Mouse (Mus musculus): ENCODE data around the gene Pianp.
A peak's percentile ranks its signal among the peaks of the same experiment; 100 is the strongest.

The Pianp gene

GRCm38 (mm10) chr6:124995831-124996403 lies 577 bp upstream of the Pianp start:
- TF ChIP-seq GATA4 (IDR thresholded peaks at IDR 0.05; ENCODE audit: insufficient replicate concordance, low read length): no peak

GRCm38 (mm10) chr6:124998066-124998465 lies 1.6 kb downstream of the Pianp start:
- no peak for TF ChIP-seq GATA4 (IDR thresholded peaks at IDR 0.05; ENCODE audit: insufficient replicate concordance, low read length)

GRCm38 (mm10) chr6:124999091-124999490 lies 2.6 kb downstream of the Pianp start:
- no peak for TF ChIP-seq GATA4 (IDR thresholded peaks at IDR 0.05; ENCODE audit: insufficient replicate concordance, low read length)

- TF ChIP-seq GATA4 (IDR thresholded peaks at IDR 0.05; ENCODE audit: insufficient replicate concordance, low read length): no peak
Measured at GRCm38 (mm10) chr6:124999546-124999945, 3.1 kb downstream of the Pianp start.

- no peak for TF ChIP-seq GATA4 (IDR thresholded peaks at IDR 0.05; ENCODE audit: insufficient replicate concordance, low read length)
Measured at GRCm38 (mm10) chr6:125003706-125004105, 7.2 kb downstream of the Pianp start.

GRCm38 (mm10) chr6:125005086-125005485 lies 8.6 kb downstream of the Pianp start:
- TF ChIP-seq GATA4 (IDR thresholded peaks at IDR 0.05; ENCODE audit: insufficient replicate concordance, low read length): no peak

- TF ChIP-seq GATA4 (IDR thresholded peaks at IDR 0.05; ENCODE audit: insufficient replicate concordance, low read length): no peak
Measured at GRCm38 (mm10) chr6:125008060-125008459, 11.6 kb downstream of the Pianp start.

- TF ChIP-seq GATA4 (IDR thresholded peaks at IDR 0.05; ENCODE audit: insufficient replicate concordance, low read length): no peak; the same call in 1 of the 2 replicates
Measured at GRCm38 (mm10) chr6:125008586-125009128, 12.2 kb downstream of the Pianp start.

GRCm38 (mm10) chr6:125009129-125009180 lies 12.5 kb downstream of the Pianp start, which contains the start of gene Zfp384:
Gene Zfp384, plus strand, starts transcription at chr6:125009145.
- TF ChIP-seq GATA4 (IDR thresholded peaks at IDR 0.05; ENCODE audit: insufficient replicate concordance, low read length): no peak

GRCm38 (mm10) chr6:125009181-125010073 lies 12.9 kb downstream of the Pianp start:
- TF ChIP-seq GATA4 (IDR thresholded peaks at IDR 0.05; ENCODE audit: insufficient replicate concordance, low read length): no peak

- TF ChIP-seq GATA4 (IDR thresholded peaks at IDR 0.05; ENCODE audit: insufficient replicate concordance, low read length): no peak
Measured at GRCm38 (mm10) chr6:125017682-125018081, 21.2 kb downstream of the Pianp start.

- no peak for TF ChIP-seq GATA4 (IDR thresholded peaks at IDR 0.05; ENCODE audit: insufficient replicate concordance, low read length)
Measured at GRCm38 (mm10) chr6:125031604-125032003, 35.1 kb downstream of the Pianp start.

GRCm38 (mm10) chr6:125038666-125039065 lies 42.2 kb downstream of the Pianp start:
- no peak for TF ChIP-seq GATA4 (IDR thresholded peaks at IDR 0.05; ENCODE audit: insufficient replicate concordance, low read length)

- no peak for TF ChIP-seq GATA4 (IDR thresholded peaks at IDR 0.05; ENCODE audit: insufficient replicate concordance, low read length)
Measured at GRCm38 (mm10) chr6:125039131-125039530, 42.6 kb downstream of the Pianp start.

GRCm38 (mm10) chr6:125039533-125040153 lies 43.1 kb downstream of the Pianp start, which contains the start of gene Ing4:
Gene Ing4, plus strand, starts transcription at chr6:125039760.
- TF ChIP-seq GATA4 (IDR thresholded peaks at IDR 0.05; ENCODE audit: insufficient replicate concordance, low read length): peak; percentile 48; the same call in 1 of the 2 replicates

- no peak for TF ChIP-seq GATA4 (IDR thresholded peaks at IDR 0.05; ENCODE audit: insufficient replicate concordance, low read length)
Measured at GRCm38 (mm10) chr6:125040221-125040620, 43.7 kb downstream of the Pianp start.
